Mouse (Mus musculus): ENCODE data around the gene Samt2. TPM values are rescaled to one million over a fixed set of nuclear protein-coding genes. Genes with fewer than 3 reads are reported as not detected.
"Not testable (repeated sequence)": the region's sequence is repeated elsewhere in the genome, so short reads cannot be mapped to it uniquely, and the experiment has no call there.

The Samt2 gene
- not detected in 2 replicates for polyA plus RNA-seq (2014; fragmentation: Nextera tagmentation; extraction: Ambion mirVana)

GRCm38 (mm10) chrX:154579260-154579659, at the start of gene Samt2:
TSS of gene Samt2 (minus strand) at chrX:154579360.
- ATAC-seq (replicated peaks; ENCODE audit: insufficient number of reproducible peaks, low FRiP score, low TSS enrichment, low read depth); H3K4me2 ChIP-seq (ENCODE audit: low read depth, low read length); DNase-seq (ENCODE audit: low spot score); H3K4me1 ChIP-seq (ENCODE audit: control insufficient read depth, insufficient read depth, low read length); H3K36me3 ChIP-seq (replicated peaks; ENCODE audit: control insufficient read depth, insufficient read depth, low read depth, low read length); H3K27me3 ChIP-seq (ENCODE audit: control insufficient read depth, insufficient read depth, low read length); H3K9ac ChIP-seq (replicated peaks; ENCODE audit: low read length); H3K9me3 ChIP-seq (replicated peaks; ENCODE audit: control insufficient read depth, low read length); H3K27ac ChIP-seq (replicated peaks; ENCODE audit: low read depth, low read length); H3K4me3 ChIP-seq (ENCODE audit: low read depth, low read length): not testable (repeated sequence)
- WGBS = 87% methylated on average over 2 of the region's 2 CpGs

Other genes starting within 250 kb of the Samt2 start
- gene 4930524N10Rik, start 236.0 kb downstream of the Samt2 start, polyA plus RNA-seq (2014; fragmentation: Nextera tagmentation; extraction: Ambion mirVana) = not detected in 2 replicates
- not detected in 2 replicates for gene Samt4, start 97.4 kb downstream of the Samt2 start, polyA plus RNA-seq (2014; fragmentation: Nextera tagmentation; extraction: Ambion mirVana)

Data from embryonic facial prominence, embryonic 11.5 days (tissue).